Mouse (Mus musculus): ENCODE data around the gene Pprc1.

The Pprc1 gene

DNA sequence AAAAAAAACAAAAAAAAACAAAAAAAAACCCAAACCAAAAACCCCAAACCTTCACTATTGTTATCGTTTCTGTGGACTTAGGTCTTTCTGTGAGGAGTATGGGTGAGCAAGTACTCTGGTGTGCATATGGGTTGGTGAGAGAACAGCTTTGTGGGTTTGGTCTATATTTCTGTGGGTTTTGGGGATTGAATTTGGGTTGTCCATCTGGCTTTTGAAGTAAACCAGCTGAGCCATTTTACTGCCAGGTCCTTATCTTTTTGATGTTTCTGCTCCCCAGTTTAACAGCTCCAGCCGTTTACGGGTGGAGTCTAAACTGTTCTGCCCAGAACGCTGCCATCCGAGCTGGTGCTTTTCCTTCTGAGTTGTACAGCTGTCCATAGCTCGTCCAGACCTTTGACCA, 16.2 kb downstream of the Pprc1 start:
- CTCF ChIA-PET, result interaction anchor here in 3 of 4 experiments (0.6 to 2.2 kb wide), 4 partner anchors 15 to 221 kb away, joined by 5 to 6 read pairs (median 6); no protein-coding TSS in a partner anchor
- POLR2A ChIA-PET, result interaction anchor here (0.8 to 24.5 kb wide), 13 partner anchors 10 to 278 kb away, joined by 3 to 800 read pairs (median 8); partner anchors contain the start of genes Ldb1 (in 2 of the 4), Nolc1 (in 2 of the 4), Pprc1 (in 2 of the 4) and Mgea5 (in 1 of the 4)

GRCm38 (mm10) chr19:46068054-46068453, 23.4 kb downstream of the Pprc1 start:
- ChIA-PET CTCF (interaction anchor here in 1 of 4 experiments (0.7 kb wide), 1 partner anchor 104 kb away, joined by 4 read pairs; no protein-coding TSS in a partner anchor), POLR2A (interaction anchor here (0.6 to 24.5 kb wide), 21 partner anchors 2 to 456 kb away, joined by 3 to 800 read pairs (median 5); partner anchors contain the start of genes Ldb1 (in 2 of the 4), Nolc1 (in 2 of the 4), Actr1a (in 1 of the 4) and Fbxl15 (in 1 of the 4))

- ChIA-PET POLR2A (interaction anchor here (0.5 to 24.5 kb wide), 34 partner anchors 2 to 1122 kb away, joined by 3 to 800 read pairs (median 5); partner anchors contain the start of genes Ldb1 (in 2 of the 4), Actr1a (in 1 of the 4), Cuedc2 (in 1 of the 4) and Gbf1 (in 1 of the 4)), CTCF (interaction anchor here in 1 of 4 experiments (1.1 to 1.6 kb wide), 4 partner anchors 9 to 28 kb away, joined by 3 to 7 read pairs (median 4); no protein-coding TSS in a partner anchor)
Measured at GRCm38 (mm10) chr19:46073285-46073684, 28.6 kb downstream of the Pprc1 start.

- ChIA-PET CTCF (interaction anchor here in 3 of 4 experiments (0.7 to 1.6 kb wide), 5 partner anchors 10 to 95 kb away, joined by 3 to 7 read pairs (median 4); no protein-coding TSS in a partner anchor), POLR2A (interaction anchor here (0.6 to 24.5 kb wide), 26 partner anchors 1 to 1016 kb away, joined by 3 to 800 read pairs (median 6); partner anchors contain the start of genes Ldb1 (in 2 of the 4), Nolc1 (in 1 of the 4), Pitx3 (in 1 of the 4) and Pprc1 (in 1 of the 4))
Measured at GRCm38 (mm10) chr19:46074266-46074665, 29.6 kb downstream of the Pprc1 start.

- CTCF ChIA-PET, result interaction anchor here in 3 of 4 experiments (0.6 to 2.6 kb wide), 7 partner anchors 10 to 233 kb away, joined by 3 to 9 read pairs (median 3); no protein-coding TSS in a partner anchor
- POLR2A ChIA-PET, result interaction anchor here (0.5 to 24.5 kb wide), 47 partner anchors 1 to 983 kb away, joined by 3 to 800 read pairs (median 5); partner anchors contain the start of genes Ldb1 (in 3 of the 4), Sufu (in 3 of the 4), Gbf1 (in 2 of the 4) and Cuedc2 (in 1 of the 4)
Measured at GRCm38 (mm10) chr19:46075616-46076607, 31.2 kb downstream of the Pprc1 start, which contains the start of gene Nolc1. Gene Nolc1 (plus strand): TSS chr19:46075863.

GRCm38 (mm10) chr19:46078535-46078934, 33.8 kb downstream of the Pprc1 start:
- ChIA-PET CTCF (interaction anchor here in 2 of 4 experiments (0.6 to 1.4 kb wide), 3 partner anchors 8 to 783 kb away, joined by 3 read pairs; no protein-coding TSS in a partner anchor), POLR2A (interaction anchor here in 2 of 4 experiments (1.6 to 23.1 kb wide), 4 partner anchors 10 to 41 kb away, joined by 11 to 800 read pairs (median 289); partner anchors contain the start of gene Nolc1 (in 1 of the 2))

DNA sequence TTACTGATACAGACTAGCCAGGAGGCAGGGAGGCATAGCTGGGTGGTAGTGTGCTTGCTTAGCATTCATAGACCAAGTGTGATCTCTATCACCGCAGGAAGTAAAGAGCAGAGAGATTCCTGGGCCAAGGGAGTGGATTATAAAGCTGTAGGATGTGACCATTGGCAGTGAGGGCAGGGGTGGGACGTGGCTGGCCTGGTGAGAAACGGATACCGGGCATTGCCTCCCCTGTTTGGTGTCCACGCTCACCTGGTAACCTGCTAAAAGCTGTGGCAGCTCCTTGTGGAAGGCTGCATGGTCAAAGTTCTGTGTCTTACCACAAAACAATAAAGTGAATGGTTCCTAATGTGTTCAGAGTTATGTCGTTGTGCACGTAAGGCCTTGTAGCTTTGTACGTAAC, 40.5 kb downstream of the Pprc1 start:
- ChIA-PET CTCF (interaction anchor here (0.5 to 2.3 kb wide), 13 partner anchors 9 to 480 kb away, joined by 3 to 13 read pairs (median 4); no protein-coding TSS in a partner anchor), POLR2A (interaction anchor here (0.5 to 23.1 kb wide), 14 partner anchors 9 to 322 kb away, joined by 3 to 800 read pairs (median 6); partner anchors contain the start of gene Nolc1 (in 2 of the 4))

DNA sequence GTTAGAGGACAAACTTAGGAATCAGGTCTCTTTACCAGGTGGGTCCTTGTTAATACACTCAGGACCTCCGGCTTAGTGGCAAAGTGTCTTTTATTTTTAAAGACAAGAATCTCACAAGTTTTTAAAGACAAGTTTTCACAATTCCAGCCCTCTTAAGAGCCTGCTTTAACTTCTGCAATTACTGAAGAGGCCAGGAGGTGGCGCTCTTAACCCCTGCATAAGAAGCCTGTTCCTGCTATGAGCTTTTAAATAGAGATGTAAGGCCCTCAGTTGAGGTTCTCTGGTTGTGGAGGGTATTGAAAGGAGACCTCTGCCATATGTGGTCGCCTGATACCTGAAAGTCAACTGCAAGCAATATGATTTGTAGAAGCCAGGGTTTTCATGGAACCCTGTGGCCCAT, 41.7 kb downstream of the Pprc1 start:
- ChIA-PET POLR2A (interaction anchor here (0.6 to 23.1 kb wide), 14 partner anchors 10 to 272 kb away, joined by 3 to 800 read pairs (median 5); partner anchors contain the start of genes Nolc1 (in 3 of the 4) and Gbf1 (in 1 of the 4)), CTCF (interaction anchor here (0.5 to 2.3 kb wide), 39 partner anchors 8 to 513 kb away, joined by 3 to 13 read pairs (median 3); partner anchors contain the start of genes Nfkb2 (in 2 of the 4), Nolc1 (in 2 of the 4), Cuedc2 (in 1 of the 4) and Gbf1 (in 1 of the 4))

- ChIA-PET CTCF (interaction anchor here in 3 of 4 experiments (0.7 to 1.2 kb wide), 7 partner anchors 12 to 553 kb away, joined by 3 to 17 read pairs (median 4); partner anchors contain the start of gene Nolc1 (in 1 of the 3)), POLR2A (interaction anchor here in 3 of 4 experiments (0.7 to 2.4 kb wide), 12 partner anchors 9 to 835 kb away, joined by 3 to 11 read pairs (median 4); partner anchors contain the start of genes Ldb1 (in 1 of the 3) and Pprc1 (in 1 of the 3))
Measured at GRCm38 (mm10) chr19:46087871-46088270, 43.2 kb downstream of the Pprc1 start.

DNA sequence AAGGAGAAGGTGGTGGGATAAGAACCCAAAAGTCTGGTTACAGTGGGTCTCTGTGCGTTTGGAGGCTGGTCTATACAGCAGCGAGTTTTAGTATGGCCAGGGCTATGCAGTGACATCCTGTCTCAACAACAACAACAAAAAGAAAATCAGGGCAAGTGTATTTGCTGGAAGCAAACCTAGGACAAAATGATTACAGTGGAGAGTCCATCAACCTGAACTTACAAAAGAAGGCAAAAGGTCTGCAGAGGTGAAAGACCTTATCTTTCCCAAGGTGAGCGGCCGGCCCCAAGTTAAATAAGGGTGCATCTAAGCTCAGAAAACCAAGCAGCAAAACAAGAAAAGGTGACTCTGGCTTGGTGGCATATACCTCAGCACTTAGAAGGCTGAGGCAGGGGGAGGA, 47.0 kb downstream of the Pprc1 start:
- POLR2A ChIA-PET, result interaction anchor here in 3 of 4 experiments (1.1 to 3.1 kb wide), 5 partner anchors 9 to 44 kb away, joined by 3 to 19 read pairs (median 6); no protein-coding TSS in a partner anchor
- CTCF ChIA-PET, result no interaction called here

- CTCF ChIA-PET, result interaction anchor here (0.6 to 1.4 kb wide), 19 partner anchors 9 to 977 kb away, joined by 3 to 14 read pairs (median 4); partner anchors contain the start of gene Nfkb2 (in 1 of the 4)
- POLR2A ChIA-PET, result interaction anchor here in 2 of 4 experiments (0.6 to 3.1 kb wide), 7 partner anchors 11 to 450 kb away, joined by 3 to 19 read pairs (median 4); no protein-coding TSS in a partner anchor
Measured at GRCm38 (mm10) chr19:46094144-46094543, 49.5 kb downstream of the Pprc1 start.

GRCm38 (mm10) chr19:46095291-46095690, 50.6 kb downstream of the Pprc1 start:
- POLR2A ChIA-PET, result interaction anchor here in 1 of 4 experiments (0.6 kb wide), 1 partner anchor 73 kb away, joined by 3 read pairs; no protein-coding TSS in a partner anchor
- CTCF ChIA-PET, result interaction anchor here in 1 of 4 experiments (1.4 kb wide), 1 partner anchor 10 kb away, joined by 4 read pairs; no protein-coding TSS in a partner anchor

- ChIA-PET POLR2A (no interaction called here), CTCF (no interaction called here)
Measured at GRCm38 (mm10) chr19:46096396-46096795, 51.7 kb downstream of the Pprc1 start.

- CTCF ChIA-PET, result no interaction called here
Measured at GRCm38 (mm10) chr19:46099561-46099960, 54.9 kb downstream of the Pprc1 start.

GRCm38 (mm10) chr19:46103437-46104186, 58.9 kb downstream of the Pprc1 start:
- POLR2A ChIA-PET, result interaction anchor here in 1 of 4 experiments (0.7 kb wide), 1 partner anchor 65 kb away, joined by 3 read pairs; no protein-coding TSS in a partner anchor
- CTCF ChIA-PET, result interaction anchor here in 1 of 4 experiments (0.7 kb wide), 1 partner anchor 276 kb away, joined by 3 read pairs; no protein-coding TSS in a partner anchor

More at GRCm38 (mm10) chr19:46099561-46099960, 54.9 kb downstream of the Pprc1 start:
- POLR2A ChIA-PET, result no interaction called here

- CTCF ChIA-PET, result interaction anchor here in 1 of 4 experiments (0.7 kb wide), 1 partner anchor 277 kb away, joined by 3 read pairs; no protein-coding TSS in a partner anchor
- POLR2A ChIA-PET, result interaction anchor here in 1 of 4 experiments (0.7 kb wide), 1 partner anchor 66 kb away, joined by 3 read pairs; no protein-coding TSS in a partner anchor
Measured at GRCm38 (mm10) chr19:46104187-46104557, 59.5 kb downstream of the Pprc1 start.
